Mouse (Mus musculus) midbrain, embryonic 11.5 days (tissue): Measurements from ENCODE around the gene Tctn3. TPM values are rescaled to one million over a fixed set of nuclear protein-coding genes. Genes with fewer than 3 reads are reported as not detected.

ENCODE experiments used
- polyA plus RNA-seq: library from polyadenylated mRNA; unstranded; fragments of >200 nt; fragmentation: Nextera tagmentation; extraction: Ambion mirVana; gene quantifications from 2 replicates; pipeline ENCODE4 v1.2.1, GENCODE M21; 2014

The Tctn3 gene
- polyA plus RNA-seq, 1 experiment from 2014 or later: 10.9 TPM

Other genes starting within 250 kb of the Tctn3 start
- gene Sorbs1, start 98.5 kb downstream of the Tctn3 start, polyA plus RNA-seq: 61.0 and 62.6 TPM in 2 replicates
- 67.0 and 75.4 TPM in 2 replicates for gene Aldh18a1, start 23.8 kb downstream of the Tctn3 start, polyA plus RNA-seq
- gene Entpd1, start 133 bp upstream of the Tctn3 start, polyA plus RNA-seq: 7.2 and 9.2 TPM in 2 replicates
- 0.22 and 0.72 TPM in 2 replicates for gene Cc2d2b, start 136.5 kb upstream of the Tctn3 start, polyA plus RNA-seq
- 42.6 and 49.4 TPM in 2 replicates for gene Ccnj, start 219.0 kb upstream of the Tctn3 start, polyA plus RNA-seq